Mouse (Mus musculus): ENCODE data around the gene Cyth2. TPM values are rescaled to one million over a fixed set of nuclear protein-coding genes. Genes with fewer than 3 reads are reported as not detected.

The Cyth2 gene
- polyA plus RNA-seq, 1 experiment from 2014 or later = 335 TPM

DNA sequence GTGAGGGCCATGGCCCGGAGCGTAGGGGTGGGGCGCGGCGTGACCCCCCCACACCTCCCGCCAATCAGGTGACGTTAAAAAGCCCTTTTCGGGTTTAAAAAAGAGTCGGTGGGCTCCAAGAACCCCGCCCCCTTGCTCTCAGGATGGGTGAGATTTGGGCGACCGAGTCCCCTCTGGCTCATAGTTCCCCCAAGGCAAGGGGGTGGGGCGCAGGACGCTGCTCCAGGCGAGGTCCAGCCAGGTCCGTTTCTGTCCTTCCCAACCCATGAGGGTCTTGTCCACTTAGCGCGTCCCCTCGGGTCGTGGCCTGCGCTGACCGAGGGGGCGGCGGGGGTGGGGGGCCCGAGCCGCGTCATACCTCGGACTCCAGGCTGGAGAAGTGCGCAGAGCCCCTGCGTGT, 18.0 kb upstream of the Cyth2 start:
- no peak for ATAC-seq
- WGBS = 10% methylated on average over 28 of the region's 30 CpGs

GRCm38 (mm10) chr7:45831128-45831525, 16.7 kb upstream of the Cyth2 start:
- no peaks in the 10 kb centered on the region for H3K9me3 ChIP-seq (replicated peaks)
- peak overlapping the region; percentile 87 for H3K4me2 ChIP-seq
- peaks cover 37% of the 10 kb centered on the region for H3K36me3 ChIP-seq (ENCODE audit: poor library complexity, severe bottlenecking)
- peaks cover 49% of the 10 kb centered on the region for H3K27me3 ChIP-seq
- H3K4me1 ChIP-seq = peaks cover 29% of the 10 kb centered on the region
- 0 out of 2 replicates have a peak overlapping the region, but pooled peaks have one; percentile 74 for H3K27ac ChIP-seq
- peak; percentile 39 for ATAC-seq
- peak overlapping the region; percentile 90 for H3K4me3 ChIP-seq
- 0 out of 2 replicates have a peak overlapping the region, but pooled peaks have one; percentile 70 for H3K9ac ChIP-seq
- 25% methylated on average over 5 of the region's 5 CpGs for WGBS

More for the DNA sequence above, 18.0 kb upstream of the Cyth2 start:
- H3K36me3 ChIP-seq (ENCODE audit: poor library complexity, severe bottlenecking) = peaks cover 24% of the 10 kb centered on the region
- peaks cover 29% of the 10 kb centered on the region for H3K4me1 ChIP-seq
- H3K4me2 ChIP-seq = peak overlapping the region; percentile 50
- H3K27ac ChIP-seq = no peak overlapping the region
- peaks cover 56% of the 10 kb centered on the region for H3K27me3 ChIP-seq
- peak overlapping the region; percentile 34 for H3K4me3 ChIP-seq
- H3K9ac ChIP-seq = no peak overlapping the region
- H3K9me3 ChIP-seq (replicated peaks) = no peaks in the 10 kb centered on the region

DNA sequence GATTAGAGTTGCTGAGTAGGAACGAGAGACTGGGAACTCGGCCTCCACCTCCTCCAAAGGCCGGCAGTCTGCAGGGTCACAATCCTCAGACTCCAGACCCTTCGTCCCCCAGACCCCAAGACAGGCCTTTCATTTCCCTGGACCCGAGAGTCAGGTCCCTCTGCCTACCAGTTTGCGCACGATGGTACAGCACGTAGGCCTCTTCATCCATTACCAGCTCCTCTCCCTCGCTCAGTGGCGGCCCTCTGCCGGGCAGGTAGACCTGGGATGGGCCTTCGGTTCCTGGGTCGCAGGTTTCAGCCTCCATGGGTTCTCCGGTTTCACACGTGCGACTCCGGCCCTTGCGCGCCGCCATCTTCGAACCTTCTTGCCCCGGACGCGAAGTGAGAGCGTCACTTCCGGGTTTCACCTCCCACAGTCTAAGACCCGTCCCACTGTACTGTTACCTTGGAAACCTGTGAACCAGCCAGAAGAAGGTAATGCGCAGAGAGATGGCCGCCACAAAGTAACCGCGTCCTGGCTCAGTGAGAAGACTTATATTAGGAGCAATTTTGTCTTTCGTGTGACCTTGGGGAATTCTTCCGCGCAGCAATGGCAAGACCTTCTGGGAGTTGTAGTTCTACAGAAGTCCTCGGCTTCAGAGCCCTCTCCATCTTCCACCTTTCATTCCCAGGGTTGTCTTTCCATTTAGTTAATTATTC, 16.2 kb upstream of the Cyth2 start, which contains the start of gene Grwd1:
Gene Grwd1, minus strand, starts transcription at position 518 of the 701 bp plus-strand sequence.
- Histone ChIP-seq H3K36me3 (ENCODE audit: poor library complexity, severe bottlenecking) (peaks cover 42% of the 10 kb centered on the region), H3K4me1 (peaks cover 29% of the 10 kb centered on the region), H3K4me2 (peak within 1 kb of the TSS; percentile 87), H3K4me3 (peak within 1 kb of the TSS; percentile 90), H3K9ac (peak within 1 kb of the TSS; percentile 70), H3K27me3 (peaks cover 44% of the 10 kb centered on the region), H3K9me3 (replicated peaks) (no peaks in the 10 kb centered on the region), H3K27ac (peak within 1 kb of the TSS; percentile 74)
- peak; percentile 94 for ATAC-seq
- under 1% methylated on average over 35 of the region's 35 CpGs for WGBS

- H3K9me3 ChIP-seq (replicated peaks) = no peaks in the 10 kb centered on the region
- WGBS = 92% methylated on average over 7 of the region's 7 CpGs
Measured at GRCm38 (mm10) chr7:45826631-45827030, 12.2 kb upstream of the Cyth2 start.

DNA sequence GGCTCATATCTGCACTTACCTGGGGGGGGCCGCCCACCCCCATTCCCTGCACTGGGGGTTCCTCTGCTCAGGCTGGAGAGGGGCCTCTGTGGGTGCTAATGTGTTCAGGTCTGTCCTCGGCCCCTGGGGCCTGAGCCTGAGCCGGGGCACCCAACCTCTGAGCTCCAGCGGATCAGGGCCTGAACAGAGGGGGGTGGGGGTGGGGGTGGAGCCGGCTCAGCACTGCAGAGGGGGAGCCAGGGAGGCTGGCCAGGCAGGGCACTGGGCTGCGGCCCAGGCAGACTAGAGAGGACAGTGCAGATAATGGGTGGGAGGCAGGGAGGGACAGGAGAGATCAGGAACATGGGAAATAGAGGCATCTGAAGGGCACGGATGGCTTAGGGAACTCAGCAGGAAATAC, 10.2 kb upstream of the Cyth2 start, which contains the start of gene Kcnj14:
Gene Kcnj14, minus strand, starts transcription at position 185 of the 400 bp plus-strand sequence.
- WGBS = 79% methylated on average over 7 of the region's 7 CpGs
- Histone ChIP-seq H3K36me3 (ENCODE audit: poor library complexity, severe bottlenecking) (peaks cover 68% of the 10 kb centered on the region), H3K4me2 (no peak within 1 kb of the TSS), H3K27ac (no peak within 1 kb of the TSS), H3K27me3 (peaks cover 2% of the 10 kb centered on the region; the same call in 1 of the 2 replicates), H3K9me3 (replicated peaks) (no peaks in the 10 kb centered on the region), H3K9ac (no peak within 1 kb of the TSS), H3K4me1 (peaks cover 1% of the 10 kb centered on the region), H3K4me3 (no peak within 1 kb of the TSS)
- no peak for ATAC-seq

More at GRCm38 (mm10) chr7:45826631-45827030, 12.2 kb upstream of the Cyth2 start:
- H3K9ac ChIP-seq = no peak overlapping the region
- H3K4me2 ChIP-seq = no peak overlapping the region
- ATAC-seq = no peak
- H3K4me1 ChIP-seq = peaks cover 13% of the 10 kb centered on the region
- H3K36me3 ChIP-seq (ENCODE audit: poor library complexity, severe bottlenecking) = peaks cover 70% of the 10 kb centered on the region
- H3K27ac ChIP-seq = no peak overlapping the region
- peaks cover 5% of the 10 kb centered on the region for H3K27me3 ChIP-seq
- H3K4me3 ChIP-seq = no peak overlapping the region

- no peak overlapping the region for H3K27ac ChIP-seq
- H3K27me3 ChIP-seq = peaks cover 10% of the 10 kb centered on the region
- H3K9me3 ChIP-seq (replicated peaks) = no peaks in the 10 kb centered on the region
- no peak overlapping the region for H3K9ac ChIP-seq
- no peak overlapping the region for H3K4me3 ChIP-seq
- ATAC-seq = no peak
- peaks cover 31% of the 10 kb centered on the region for H3K36me3 ChIP-seq (ENCODE audit: poor library complexity, severe bottlenecking)
- H3K4me1 ChIP-seq = peaks cover 2% of the 10 kb centered on the region; the same call in 1 of the 2 replicates
- no peak overlapping the region for H3K4me2 ChIP-seq
Measured at GRCm38 (mm10) chr7:45820913-45821312, 6.5 kb upstream of the Cyth2 start.

DNA sequence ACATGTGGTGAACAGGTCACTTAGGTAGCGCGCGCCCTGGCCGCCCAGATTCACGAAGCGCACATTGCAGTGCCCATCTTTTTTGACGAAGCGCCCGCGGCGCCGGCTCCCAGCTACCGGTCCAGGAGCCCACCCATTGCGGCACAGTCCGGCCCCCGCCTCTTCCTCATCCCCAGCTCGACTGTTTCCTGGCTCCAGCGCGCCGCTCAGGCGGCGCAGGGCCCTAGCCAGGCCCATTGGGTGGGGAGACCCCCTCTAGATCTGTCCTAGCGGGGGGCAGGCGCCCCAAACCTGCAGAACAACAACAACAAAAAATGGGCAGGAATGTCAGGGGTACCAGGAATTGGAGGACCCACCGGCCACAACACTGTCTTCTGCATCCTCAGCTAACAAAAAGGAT, 5.5 kb upstream of the Cyth2 start:
- Histone ChIP-seq H3K9ac (no peak overlapping the region), H3K27ac (no peak overlapping the region), H3K36me3 (ENCODE audit: poor library complexity, severe bottlenecking) (peaks cover 20% of the 10 kb centered on the region), H3K4me2 (no peak overlapping the region), H3K4me1 (peaks cover 13% of the 10 kb centered on the region), H3K9me3 (replicated peaks) (no peaks in the 10 kb centered on the region), H3K27me3 (peaks cover 10% of the 10 kb centered on the region), H3K4me3 (no peak overlapping the region)
- 8% methylated on average over 25 of the region's 25 CpGs for WGBS
- no peak for ATAC-seq

GRCm38 (mm10) chr7:45815984-45816351, 1.6 kb upstream of the Cyth2 start:
- H3K9ac ChIP-seq = no peak overlapping the region
- WGBS = 33% methylated on average over 2 of the region's 2 CpGs

GRCm38 (mm10) chr7:45815323-45815983, 1.1 kb upstream of the Cyth2 start:
- H3K4me2 ChIP-seq = peak overlapping the region; percentile 61
- peaks cover 10% of the 10 kb centered on the region for H3K27me3 ChIP-seq
- WGBS = 11% methylated on average over 10 of the region's 10 CpGs
- peaks cover 25% of the 10 kb centered on the region for H3K36me3 ChIP-seq (ENCODE audit: poor library complexity, severe bottlenecking)
- H3K4me1 ChIP-seq = peaks cover 33% of the 10 kb centered on the region
- ATAC-seq = no peak
- H3K9me3 ChIP-seq (replicated peaks) = no peaks in the 10 kb centered on the region
- H3K4me3 ChIP-seq = no peak overlapping the region
- H3K27ac ChIP-seq = peak overlapping the region; percentile 61
- peak overlapping the region; percentile 40; the same call in 1 of the 2 replicates for H3K9ac ChIP-seq

More at GRCm38 (mm10) chr7:45815984-45816351, 1.6 kb upstream of the Cyth2 start:
- no peak for ATAC-seq
- Histone ChIP-seq H3K9me3 (replicated peaks) (no peaks in the 10 kb centered on the region), H3K4me1 (peaks cover 33% of the 10 kb centered on the region), H3K4me3 (no peak overlapping the region), H3K27ac (peak overlapping the region; percentile 61; the same call in 1 of the 2 replicates), H3K27me3 (peaks cover 10% of the 10 kb centered on the region), H3K4me2 (peak overlapping the region; percentile 61; the same call in 1 of the 2 replicates), H3K36me3 (ENCODE audit: poor library complexity, severe bottlenecking) (peaks cover 20% of the 10 kb centered on the region)

GRCm38 (mm10) chr7:45814841-45815240, 460 bp upstream of the Cyth2 start:
- peaks cover 8% of the 10 kb centered on the region for H3K27me3 ChIP-seq
- H3K9me3 ChIP-seq (replicated peaks) = no peaks in the 10 kb centered on the region
- no peak for ATAC-seq
- H3K4me1 ChIP-seq = peaks cover 33% of the 10 kb centered on the region
- H3K4me2 ChIP-seq = peak overlapping the region; percentile 61
- WGBS = 4% methylated on average over 5 of the region's 5 CpGs
- H3K27ac ChIP-seq = peak overlapping the region; percentile 61
- H3K36me3 ChIP-seq (ENCODE audit: poor library complexity, severe bottlenecking) = peaks cover 31% of the 10 kb centered on the region
- peak overlapping the region; percentile 40 for H3K9ac ChIP-seq
- H3K4me3 ChIP-seq = peak overlapping the region; percentile 78

GRCm38 (mm10) chr7:45812921-45813320, 1.5 kb downstream of the Cyth2 start:
- Histone ChIP-seq H3K4me3 (peak overlapping the region; percentile 78), H3K27me3 (no peaks in the 10 kb centered on the region), H3K9ac (peak overlapping the region; percentile 92), H3K36me3 (ENCODE audit: poor library complexity, severe bottlenecking) (peaks cover 51% of the 10 kb centered on the region), H3K4me1 (peaks cover 36% of the 10 kb centered on the region), H3K4me2 (peak overlapping the region; percentile 92), H3K9me3 (replicated peaks) (no peaks in the 10 kb centered on the region), H3K27ac (0 out of 2 replicates have a peak overlapping the region, but pooled peaks have one; percentile 99)
- no peak for ATAC-seq
- WGBS = 89% methylated on average over 8 of the region's 8 CpGs
